Mouse (Mus musculus) MEL (cell line): ENCODE measurements around the gene Lgi2. TPM values are rescaled to one million over a fixed set of nuclear protein-coding genes. Genes with fewer than 3 reads are reported as not detected.

ENCODE experiments used
- DNase-seq: peaks from one replicate; pipeline ENCODE4 v3.0.0; 2011; ENCODE audit warnings: low read depth, low spot score
- H3K27ac ChIP-seq: 2 replicates; pipeline ENCODE4 v1.5.1; 2012; ENCODE audit warnings: low read depth, mild to moderate bottlenecking, control low read depth, low read length, moderate library complexity; ENCODE audit not compliant: control insufficient read depth
- H3K27me3 ChIP-seq, 2 experiments: fragments of 150-350 bp in 1 of 2; sonication (generic) in 1 of 2; 2 replicates each; pipeline ENCODE4 v1.6.1; 2012; ENCODE audit warnings: low read length in 2 of 2, mild to moderate bottlenecking in 2 of 2, improper control_type of control experiment in 1 of 2, moderate library complexity in 1 of 2; ENCODE audit not compliant: insufficient read depth in 2 of 2, control insufficient read depth in 1 of 2
- H3K36me3 ChIP-seq, 2 experiments: 2 replicates each; pipeline ENCODE4 v1.6.1; 2012 to 2014; ENCODE audit warnings: low read length in 2 of 2, improper control_type of control experiment in 1 of 2, inconsistent platforms in 1 of 2, mild to moderate bottlenecking in 1 of 2; ENCODE audit not compliant: insufficient read depth in 2 of 2, control insufficient read depth in 1 of 2
- H3K4me1 ChIP-seq, 2 experiments: fragments of 150-350 bp in 1 of 2; sonication (generic) in 1 of 2; 2 replicates each; pipeline ENCODE4 v1.6.1; 2012; ENCODE audit warnings: low read length in 2 of 2, improper control_type of control experiment in 1 of 2, mild to moderate bottlenecking in 1 of 2; ENCODE audit not compliant: insufficient read depth in 2 of 2, control insufficient read depth in 1 of 2
- H3K4me3 ChIP-seq, 2 experiments: fragments of 150-350 bp in 1 of 2; sonication (generic) in 1 of 2; 2 replicates each; pipeline ENCODE4 v1.5.1; 2012; ENCODE audit warnings: low read depth in 2 of 2, low read length in 2 of 2, mild to moderate bottlenecking in 2 of 2, moderate library complexity in 2 of 2, control low read depth in 1 of 2, improper control_type of control experiment in 1 of 2; ENCODE audit not compliant: control insufficient read depth in 1 of 2, insufficient read depth in 1 of 2
- H3K79me2 ChIP-seq: 2 replicates; pipeline ENCODE4 v1.6.1; 2012; ENCODE audit warnings: mild to moderate bottlenecking, low read length, moderate library complexity; ENCODE audit not compliant: control insufficient read depth, poor library complexity, insufficient read depth
- H3K9ac ChIP-seq: 2 replicates; pipeline ENCODE4 v1.6.1; 2012; ENCODE audit warnings: low read depth, mild to moderate bottlenecking, control low read depth, low read length, moderate library complexity; ENCODE audit not compliant: control insufficient read depth, poor library complexity, severe bottlenecking
- H3K9me3 ChIP-seq: fragments of 150-350 bp; sonication (generic); replicated peaks from 2 replicates; pipeline ENCODE4 v1.6.1; 2012; ENCODE audit warnings: mild to moderate bottlenecking, low read length, improper control_type of control experiment, moderate library complexity; ENCODE audit not compliant: insufficient read depth
- BHLHE40 ChIP-seq: IDR thresholded peaks from 2 replicates; pipeline ENCODE4 v1.6.1; 2012; ENCODE audit warnings: low read depth, mild to moderate bottlenecking, inconsistent platforms, low read length, improper control_type of control experiment, borderline replicate concordance
- CHD1 ChIP-seq: IDR thresholded peaks from 2 replicates; pipeline ENCODE4 v1.6.1; 2012; ENCODE audit warnings: low read depth, mild to moderate bottlenecking, inconsistent platforms, low read length, improper control_type of control experiment
- CHD2 ChIP-seq: IDR thresholded peaks from 2 replicates; pipeline ENCODE4 v1.6.1; 2011; ENCODE audit warnings: low read length, improper control_type of control experiment
- EP300 ChIP-seq, 2 experiments: IDR thresholded peaks; 2 replicates each; pipeline ENCODE4 v1.6.1; 2011; ENCODE audit warnings: improper control_type of control experiment in 2 of 2, low read length in 2 of 2, low read depth in 1 of 2, mild to moderate bottlenecking in 1 of 2
- HCFC1 ChIP-seq: IDR thresholded peaks from 2 replicates; pipeline ENCODE4 v1.6.1; 2012; ENCODE audit warnings: low read depth, mild to moderate bottlenecking, inconsistent platforms, low read length, improper control_type of control experiment, moderate library complexity
- NELFE ChIP-seq: IDR thresholded peaks from 2 replicates; pipeline ENCODE4 v1.6.1; 2011; ENCODE audit warnings: low read depth, low read length, improper control_type of control experiment
- NRF1 ChIP-seq: IDR thresholded peaks from 2 replicates; pipeline ENCODE4 v1.6.1; 2014; ENCODE audit warnings: low read depth, mild to moderate bottlenecking, inconsistent platforms, low read length, improper control_type of control experiment, moderate library complexity; ENCODE audit not compliant: poor library complexity, insufficient read depth, severe bottlenecking
- POLR2AphosphoS2 ChIP-seq: IDR thresholded peaks from 2 replicates; pipeline ENCODE4 v1.6.1; 2011; ENCODE audit warnings: low read length, improper control_type of control experiment
- RAD21 ChIP-seq: IDR thresholded peaks from 2 replicates; pipeline ENCODE4 v1.6.1; 2011; ENCODE audit warnings: mild to moderate bottlenecking, low read depth, low read length, improper control_type of control experiment
- RCOR1 ChIP-seq: IDR thresholded peaks from 2 replicates; pipeline ENCODE4 v1.6.1; 2012; ENCODE audit warnings: low read depth, mild to moderate bottlenecking, inconsistent platforms, low read length, improper control_type of control experiment
- SMC3 ChIP-seq: IDR thresholded peaks from 2 replicates; pipeline ENCODE4 v1.6.1; 2011; ENCODE audit warnings: low read depth, low read length, improper control_type of control experiment
- TBP ChIP-seq: IDR thresholded peaks from 2 replicates; pipeline ENCODE4 v1.8.0; 2011; ENCODE audit warnings: low read depth, low read length, improper control_type of control experiment
- TCF12 ChIP-seq: IDR thresholded peaks from 2 replicates; pipeline ENCODE4 v1.6.1; 2014; ENCODE audit warnings: low read depth, mild to moderate bottlenecking, inconsistent platforms, low read length, improper control_type of control experiment, moderate library complexity
- USF1 ChIP-seq: IDR thresholded peaks from 2 replicates; pipeline ENCODE4 v1.6.1; 2014; ENCODE audit warnings: low read depth, mild to moderate bottlenecking, inconsistent platforms, low read length, improper control_type of control experiment, moderate library complexity
- ZKSCAN1 ChIP-seq: IDR thresholded peaks from 2 replicates; pipeline ENCODE4 v1.6.1; 2012; ENCODE audit warnings: low read depth, mild to moderate bottlenecking, inconsistent platforms, low read length, improper control_type of control experiment, moderate library complexity
- ZMIZ1 ChIP-seq: IDR thresholded peaks from 2 replicates; pipeline ENCODE4 v1.6.1; 2012; ENCODE audit warnings: low read depth, mild to moderate bottlenecking, inconsistent platforms, low read length, improper control_type of control experiment, moderate library complexity
- polyA plus RNA-seq, 2 experiments: library from polyadenylated mRNA; stranded (reverse) in 1 of 2; unstranded in 1 of 2; fragments of >175 nt in 1 of 2; fragments of >200 nt in 1 of 2; gene quantifications; 2 replicates each; pipeline versions ENCODE4 v1.2.1 to v1.2.4; 2012; ENCODE audit warnings: low replicate concordance in 2 of 2, low read depth in 1 of 2; ENCODE audit not compliant: insufficient read length in 2 of 2, insufficient read depth in 1 of 2, missing spikeins in 1 of 2
- total RNA-seq: library from RNA; depleted of rRNA; stranded (reverse); fragments of 300-350 nt; gene quantifications from 2 replicates; pipeline ENCODE4 v1.2.3, GENCODE M21; 2012; rRNA removed

Gene Lgi2
- total and polyA plus RNA-seq, 3 experiments, result not detected

- Histone ChIP-seq H3K36me3 (no peaks in the 10 kb centered on the region), H3K79me2 (no peaks in the 10 kb centered on the region), H3K9ac (no peak overlapping the region), H3K27ac (no peak overlapping the region), H3K27me3 (no peaks in the 10 kb centered on the region), H3K4me1 (no peaks in the 10 kb centered on the region), H3K9me3 (no peaks in the 10 kb centered on the region), H3K4me3 (no peak overlapping the region)
- DNase-seq, result no peak
- TF ChIP-seq HCFC1 (no peak), CHD2 (no peak), BHLHE40 (no peak), SMC3 (no peak), USF1 (no peak), ZKSCAN1 (no peak), TBP (no peak), RCOR1 (no peak), POLR2AphosphoS2 (no peak), TCF12 (no peak), EP300 (IDR thresholded peaks at IDR 0.05; ENCODE audit: low read depth in 1 of 2, low read length in 2 of 2) (no peak), NRF1 (no peak), RAD21 (no peak)
These were observed 74.8 kb downstream of the Lgi2 start for GRCm38 (mm10) chr5:52491496-52491895.

GRCm38 (mm10) chr5:52487559-52488430, 78.5 kb downstream of the Lgi2 start:
- H3K36me3 ChIP-seq, result no peaks in the 10 kb centered on the region
- no peaks in the 10 kb centered on the region for H3K4me1 ChIP-seq
- no peak overlapping the region for H3K9ac ChIP-seq
- no peaks in the 10 kb centered on the region for H3K9me3 ChIP-seq
- no peaks in the 10 kb centered on the region for H3K79me2 ChIP-seq
- no peak for DNase-seq
- TF ChIP-seq CHD1 (no peak), NELFE (no peak), ZMIZ1 (no peak), USF1 (no peak), TBP (no peak)
- H3K4me3 ChIP-seq, result no peak overlapping the region
- H3K27ac ChIP-seq, result no peak overlapping the region
- no peaks in the 10 kb centered on the region for H3K27me3 ChIP-seq

Other genes with a start within 250 kb of the Lgi2 start
- not detected in 2 replicates for gene Sod3, start 202.7 kb downstream of the Lgi2 start, total RNA-seq
- not detected for gene Sod3, start 202.7 kb downstream of the Lgi2 start, polyA plus RNA-seq
- gene Ccdc149, start 94.9 kb downstream of the Lgi2 start, total RNA-seq, result not detected in 2 replicates
- gene Ccdc149, start 94.9 kb downstream of the Lgi2 start, polyA plus RNA-seq, result not detected
- gene Sepsecs, start 103.2 kb upstream of the Lgi2 start, total RNA-seq, result 11.3 and 12.2 TPM in 2 replicates
- gene Sepsecs, start 103.2 kb upstream of the Lgi2 start, polyA plus RNA-seq, result 10 to 100 TPM in 1 of 2 experiments, not detected in 1; 11.8 TPM
- gene Pi4k2b, start 175.1 kb upstream of the Lgi2 start, total RNA-seq, result 10.4 and 11.3 TPM in 2 replicates
- 10 to 100 TPM in 1 of 2 experiments, not detected in 1; 11.0 TPM for gene Pi4k2b, start 175.1 kb upstream of the Lgi2 start, polyA plus RNA-seq
- 0.65 and 1.0 TPM in 2 replicates for gene Zcchc4, start 208.9 kb upstream of the Lgi2 start, total RNA-seq
- under 1 TPM in 1 of 2 experiments, not detected in 1; 0.67 TPM for gene Zcchc4, start 208.9 kb upstream of the Lgi2 start, polyA plus RNA-seq